Mouse (Mus musculus): ENCODE data around the gene Tmprss6. TPM values are rescaled to one million over a fixed set of nuclear protein-coding genes. Genes with fewer than 3 reads are reported as not detected.

Gene Tmprss6
- total RNA-seq (2021): not detected

DNA sequence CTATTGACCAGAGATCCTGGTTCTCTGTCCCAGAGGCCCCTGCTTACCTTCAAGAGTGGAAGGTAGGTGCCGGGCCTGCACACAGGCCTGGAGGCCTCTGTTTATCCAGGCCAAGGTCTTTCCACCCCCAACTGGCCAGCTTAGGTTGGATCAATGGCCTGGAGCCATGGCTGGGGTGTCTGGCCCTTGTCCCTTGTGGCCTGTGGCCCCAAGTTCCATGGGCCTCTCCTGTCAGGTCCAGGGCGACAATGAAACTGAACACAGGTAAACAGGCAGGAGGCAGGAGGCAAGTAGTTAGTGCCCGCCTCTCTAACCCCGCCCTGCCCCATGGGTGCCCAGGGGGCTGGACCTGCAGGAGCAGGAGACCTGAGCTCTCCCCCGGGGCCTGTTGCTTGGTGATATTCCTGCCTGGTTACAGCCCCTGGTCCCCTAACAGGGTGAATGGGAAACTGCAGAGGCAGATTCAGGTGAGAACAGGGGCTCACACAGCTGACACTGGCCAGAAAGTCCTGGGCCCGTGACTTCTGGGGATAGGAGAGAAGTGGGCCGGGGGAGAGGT, at the start of gene Tmprss6:
Tmprss6 (minus strand) TSS at position 256 of the 559 bp plus-strand sequence.
- DNase-seq (ENCODE audit: extremely low spot score in 1 of 2, low spot score in 2 of 2): no peak
- intact Hi-C loops (cut with DNase I): loop anchor here (5.0 kb wide), 1 partner anchor 34 kb away; no protein-coding TSS in a partner anchor

DNA sequence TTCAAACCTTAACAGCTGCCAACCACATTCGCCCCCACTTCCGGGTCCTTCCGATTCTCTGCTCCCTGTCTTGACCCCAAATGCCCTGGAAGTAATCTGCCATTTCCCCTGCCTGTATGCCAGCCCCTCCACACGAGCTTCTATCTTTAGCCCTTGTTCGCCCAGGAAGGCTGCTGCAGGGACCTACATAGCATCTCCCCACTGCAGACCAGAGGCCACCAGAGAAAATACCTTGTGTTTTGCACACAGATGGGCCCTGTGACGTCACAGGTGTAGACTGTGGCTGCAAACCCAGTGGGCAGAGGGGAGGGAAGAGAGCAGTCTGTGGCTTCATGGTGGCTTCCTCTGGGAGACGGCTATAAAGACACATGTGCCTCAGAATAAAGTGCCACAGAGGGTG, 49.8 kb upstream of the Tmprss6 start:
- DNase-seq (ENCODE audit: extremely low spot score in 1 of 2, low spot score in 2 of 2): no peak
- intact Hi-C loops (cut with DNase I): no loop called here

DNA sequence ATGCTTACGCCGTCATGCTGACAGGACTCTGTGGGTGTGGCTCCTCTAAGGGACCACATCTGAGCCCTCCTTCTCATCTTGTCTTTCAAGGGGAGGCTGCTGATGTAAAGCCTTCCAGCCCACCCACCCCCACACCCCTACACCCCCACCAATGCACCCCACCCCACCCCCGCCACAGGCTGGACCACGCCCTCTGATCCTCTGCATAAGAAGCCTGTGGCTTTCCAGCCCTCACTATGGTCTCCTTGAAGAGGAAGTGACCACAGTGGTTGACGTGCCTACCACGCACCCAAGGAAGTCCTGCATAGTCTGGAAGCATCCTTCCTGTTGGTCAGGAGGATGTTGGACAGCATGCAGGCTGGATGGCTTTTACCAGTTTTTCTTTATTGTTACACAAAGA, 47.3 kb upstream of the Tmprss6 start:
- intact Hi-C loops (cut with DNase I): no loop called here
- no peak for DNase-seq (ENCODE audit: extremely low spot score in 1 of 2, low spot score in 2 of 2)

DNA sequence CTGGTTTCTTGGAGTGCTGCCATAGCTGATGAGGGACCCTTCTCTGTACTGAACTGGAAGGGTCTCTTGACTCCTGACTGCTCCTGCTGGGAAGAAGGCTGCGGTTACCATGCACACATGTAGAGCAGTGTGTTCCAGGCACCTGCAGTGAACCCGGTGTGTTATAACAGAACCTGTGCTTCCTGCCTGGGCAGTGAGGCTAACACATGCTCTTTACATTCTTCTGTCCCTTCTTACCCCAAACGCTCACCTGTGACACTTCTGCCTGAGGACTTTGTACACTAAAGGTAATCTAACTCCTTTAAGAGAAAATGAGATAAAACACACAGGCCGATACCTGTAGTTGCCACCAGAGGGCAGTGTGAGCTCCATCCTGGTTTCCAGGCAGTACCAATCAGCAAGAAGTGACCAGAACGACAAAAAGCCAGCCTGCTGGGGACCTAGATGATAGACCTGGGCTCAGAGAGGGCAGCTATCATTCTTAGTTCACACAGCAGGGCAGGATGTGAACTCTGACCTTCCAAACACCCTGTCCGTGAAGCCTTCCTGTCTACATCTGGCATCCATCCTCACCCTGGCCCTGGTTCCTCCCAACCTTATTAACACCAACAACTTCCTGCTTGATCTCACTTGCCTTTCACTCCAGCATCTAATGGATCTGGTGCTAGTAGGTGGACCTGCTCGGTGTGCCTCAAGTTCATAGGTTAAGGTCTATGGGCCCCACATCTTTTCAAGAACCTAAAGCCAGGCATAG, 46.1 kb upstream of the Tmprss6 start:
- intact Hi-C loops (cut with DNase I): loop anchor here (5.0 kb wide), 1 partner anchor 68 kb away; no protein-coding TSS in a partner anchor

DNA sequence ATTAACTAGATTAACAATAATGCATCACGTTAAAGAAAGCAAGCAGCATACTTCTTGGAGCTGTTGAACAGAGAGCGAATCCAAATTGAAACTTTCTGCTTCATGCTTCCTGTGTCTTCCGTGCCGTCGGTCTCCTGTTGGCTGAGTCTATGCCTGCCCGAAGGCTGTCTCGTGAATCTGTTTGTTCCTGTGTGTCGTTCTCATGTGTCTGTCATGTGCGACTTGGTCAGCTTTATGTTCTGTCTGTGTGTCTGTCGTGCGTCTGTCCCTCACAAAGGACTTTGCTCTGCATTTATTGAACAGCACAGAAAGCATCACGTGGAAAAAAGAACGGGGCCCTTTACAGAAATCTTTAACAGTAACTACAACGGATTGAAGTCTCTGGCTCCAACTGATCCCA, 44.6 kb upstream of the Tmprss6 start:
- intact Hi-C loops (cut with DNase I): loop anchor here (5.0 kb wide), 1 partner anchor 69 kb away; no protein-coding TSS in a partner anchor
- no peak for DNase-seq (ENCODE audit: extremely low spot score in 1 of 2, low spot score in 2 of 2)

More for the DNA sequence above, 46.1 kb upstream of the Tmprss6 start:
- DNase-seq (ENCODE audit: extremely low spot score in 1 of 2, low spot score in 2 of 2): peak; percentile 73 to 74

DNA sequence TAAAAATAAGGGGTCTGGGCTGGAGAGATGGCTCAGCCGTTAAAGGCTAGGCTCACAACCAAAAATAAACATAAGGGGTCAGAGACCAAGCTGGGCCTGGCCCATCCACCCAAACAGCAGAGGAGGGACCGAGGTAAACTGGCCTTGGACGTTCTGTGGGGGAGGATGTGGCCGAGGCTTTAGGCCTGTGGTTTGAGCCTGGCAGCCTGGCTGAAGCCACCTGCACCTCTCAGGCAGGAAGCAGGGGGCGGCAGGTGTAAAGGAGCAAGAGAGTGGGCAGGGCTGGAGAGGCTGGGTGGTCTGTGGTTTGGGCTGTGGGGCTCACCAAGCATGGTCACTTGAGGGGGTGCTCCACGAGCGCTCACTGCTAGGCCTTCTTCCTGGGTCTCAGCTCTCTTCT, 43.5 kb upstream of the Tmprss6 start:
- intact Hi-C loops (cut with DNase I): loop anchor here (5.0 kb wide), 1 partner anchor 70 kb away; no protein-coding TSS in a partner anchor
- no peak for DNase-seq (ENCODE audit: extremely low spot score in 1 of 2, low spot score in 2 of 2)

DNA sequence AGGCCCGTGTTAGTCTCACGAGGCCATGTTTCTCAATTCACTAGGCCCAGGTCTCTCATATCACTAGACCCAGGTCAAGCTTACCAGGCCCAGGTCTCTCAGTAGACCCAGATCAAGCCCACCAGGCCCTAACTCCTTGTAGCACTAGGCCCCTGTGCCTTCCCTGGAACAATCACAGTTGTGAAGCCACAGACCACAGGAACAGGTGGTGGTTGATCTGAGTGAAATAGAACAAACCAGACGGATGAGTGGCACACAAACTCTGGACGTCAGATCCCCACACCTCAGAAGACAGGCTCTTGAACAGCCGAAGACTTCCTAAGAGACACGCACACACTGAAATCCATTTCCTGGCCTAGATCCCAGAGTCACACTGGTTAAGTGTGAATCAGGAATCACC, 42.3 kb upstream of the Tmprss6 start:
- DNase-seq (ENCODE audit: extremely low spot score in 1 of 2, low spot score in 2 of 2): no peak
- intact Hi-C loops (cut with DNase I): loop anchor here (5.0 kb wide), 1 partner anchor 72 kb away; no protein-coding TSS in a partner anchor

DNA sequence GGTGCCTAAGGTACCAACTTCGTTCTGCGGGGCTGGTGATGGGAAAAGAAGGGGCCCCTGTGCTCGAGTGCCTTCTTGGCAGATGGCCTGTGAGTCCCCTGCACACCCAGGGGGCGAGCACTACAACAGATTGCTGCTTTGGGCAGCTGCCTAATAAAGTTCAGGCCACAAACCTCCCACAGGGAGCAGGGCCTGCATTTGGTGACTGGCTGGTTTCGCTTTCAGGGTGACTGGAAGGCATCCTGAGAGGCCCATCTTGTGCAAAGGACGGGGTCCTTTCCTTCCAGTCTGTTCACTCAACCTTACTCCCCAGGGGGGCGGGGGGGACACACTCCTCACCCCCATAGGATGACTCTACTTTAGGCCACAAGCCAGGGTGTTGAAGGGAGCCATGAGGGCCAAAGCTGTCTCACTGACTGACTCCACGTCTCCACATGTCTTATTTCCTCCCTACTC, 41.7 kb upstream of the Tmprss6 start:
- intact Hi-C loops (cut with DNase I): loop anchor here (5.0 kb wide), 1 partner anchor 72 kb away; no protein-coding TSS in a partner anchor
- DNase-seq (ENCODE audit: extremely low spot score in 1 of 2, low spot score in 2 of 2): no peak

DNA sequence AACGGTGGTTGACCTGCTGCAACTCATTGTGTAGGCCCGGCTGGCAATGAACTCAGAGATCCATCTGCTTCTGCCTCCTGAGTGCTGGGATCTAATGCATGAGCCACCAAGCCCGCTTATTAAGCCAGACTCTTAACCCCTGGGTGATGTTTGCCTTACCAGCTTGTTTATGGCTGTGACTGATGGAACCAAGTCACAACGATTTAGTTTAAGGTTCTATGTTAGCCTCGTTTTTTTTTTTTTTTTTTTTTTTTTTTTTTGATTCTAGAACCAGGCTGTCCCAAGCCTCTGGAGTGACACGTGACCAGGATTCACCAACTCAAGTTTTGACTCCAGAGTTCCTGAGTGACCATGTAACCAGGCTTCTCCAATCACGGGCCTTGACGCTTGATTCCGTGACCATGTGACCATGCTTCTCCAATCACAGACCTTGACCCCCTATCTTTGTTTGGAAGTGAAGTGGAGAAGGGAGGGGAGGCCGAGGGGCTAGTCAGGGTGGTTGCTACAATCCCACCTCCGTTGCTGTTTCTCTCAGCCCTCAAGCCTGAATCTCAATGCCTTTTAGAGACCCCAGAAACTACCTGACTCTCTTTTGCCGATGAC, 41.0 kb upstream of the Tmprss6 start:
- intact Hi-C loops (cut with DNase I): no loop called here
- no peak for DNase-seq (ENCODE audit: extremely low spot score in 1 of 2, low spot score in 2 of 2)

DNA sequence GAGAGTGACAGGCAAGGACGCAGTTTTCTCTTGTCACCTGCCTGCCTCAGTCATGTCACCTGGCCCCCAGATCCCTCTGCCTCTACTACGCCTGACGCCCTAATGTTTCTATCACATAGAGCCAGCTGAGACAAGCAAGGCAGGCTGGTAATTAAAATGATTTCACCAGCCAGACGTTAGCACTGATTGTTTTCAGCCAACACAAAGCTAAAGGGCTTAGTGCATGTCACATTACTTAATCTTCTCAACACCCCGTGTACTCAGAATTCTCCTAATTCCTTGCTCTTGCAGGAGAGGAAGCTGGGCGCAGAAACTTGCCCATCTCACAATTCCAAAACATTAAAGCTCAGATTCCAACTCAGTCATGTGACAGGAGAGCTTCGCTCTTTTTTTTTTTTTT, 40.0 kb upstream of the Tmprss6 start:
- intact Hi-C loops (cut with DNase I): no loop called here

DNA sequence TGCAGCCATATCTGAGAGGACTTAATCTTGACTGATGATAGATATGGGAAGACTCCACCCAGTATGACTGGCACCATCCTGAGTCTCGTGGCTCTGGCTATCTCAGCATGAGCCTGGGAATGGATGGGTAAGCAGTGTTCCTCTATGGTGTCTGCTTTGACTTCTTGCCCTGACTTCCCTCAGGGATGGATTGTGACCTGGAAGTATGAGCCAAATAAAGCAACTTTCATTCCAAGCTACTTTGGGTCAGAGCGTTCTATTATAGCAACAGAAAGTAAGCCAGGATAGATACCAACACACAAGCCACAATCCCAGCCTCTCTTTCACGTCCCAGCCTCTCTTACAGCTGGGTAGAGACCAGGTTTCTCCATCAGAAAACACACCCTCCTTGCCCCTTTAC, 37.1 kb upstream of the Tmprss6 start:
- no peak for DNase-seq (ENCODE audit: extremely low spot score in 1 of 2, low spot score in 2 of 2)
- intact Hi-C loops (cut with DNase I): no loop called here

More for the DNA sequence above, 40.0 kb upstream of the Tmprss6 start:
- no peak for DNase-seq (ENCODE audit: extremely low spot score in 1 of 2, low spot score in 2 of 2)

DNA sequence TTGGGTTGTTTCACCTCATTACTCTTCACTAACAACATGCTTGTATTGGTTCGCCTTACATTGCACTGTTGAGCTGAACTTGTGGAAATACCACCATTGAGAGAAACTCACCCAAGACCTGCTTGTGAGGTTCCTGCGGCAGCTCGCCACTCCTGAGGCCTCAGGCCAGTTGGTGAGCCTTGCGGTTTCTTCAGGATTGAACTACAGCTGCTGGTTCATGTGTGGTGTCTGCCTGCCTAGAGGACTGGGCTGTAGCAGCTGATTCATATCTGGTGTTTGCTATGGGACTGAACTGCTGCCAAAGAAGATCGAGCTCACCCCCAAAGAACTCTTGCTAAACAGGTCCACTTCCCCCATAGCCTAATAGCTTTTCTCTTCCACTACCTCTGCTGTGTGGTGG, 36.4 kb upstream of the Tmprss6 start:
- intact Hi-C loops (cut with DNase I): loop anchor here (5.0 kb wide), 1 partner anchor 38 kb away; the partner anchor contains the start of gene Tmprss6
- DNase-seq (ENCODE audit: extremely low spot score in 1 of 2, low spot score in 2 of 2): no peak

DNA sequence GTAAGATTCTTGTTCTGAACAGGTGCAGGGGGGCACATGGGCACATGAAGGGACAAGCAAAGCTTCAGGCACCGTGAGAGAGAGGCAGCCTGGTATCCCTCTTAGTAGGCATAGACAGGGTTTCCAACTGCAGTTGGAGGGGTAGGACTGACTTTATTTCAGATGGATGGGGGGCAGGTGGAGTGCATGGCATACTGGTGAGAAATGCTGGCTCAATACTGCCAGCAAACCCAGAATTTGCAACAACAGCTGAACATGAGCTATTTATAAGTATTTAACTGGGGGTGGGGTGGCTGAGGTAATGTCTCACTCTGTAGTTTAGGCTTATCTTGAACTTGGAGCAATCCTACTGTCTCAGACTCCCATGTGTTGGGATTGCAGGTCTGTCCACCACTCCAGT, 35.6 kb upstream of the Tmprss6 start:
- no peak for DNase-seq (ENCODE audit: extremely low spot score in 1 of 2, low spot score in 2 of 2)
- intact Hi-C loops (cut with DNase I): loop anchor here (5.0 kb wide), 1 partner anchor 37 kb away; the partner anchor contains the start of gene Tmprss6

DNA sequence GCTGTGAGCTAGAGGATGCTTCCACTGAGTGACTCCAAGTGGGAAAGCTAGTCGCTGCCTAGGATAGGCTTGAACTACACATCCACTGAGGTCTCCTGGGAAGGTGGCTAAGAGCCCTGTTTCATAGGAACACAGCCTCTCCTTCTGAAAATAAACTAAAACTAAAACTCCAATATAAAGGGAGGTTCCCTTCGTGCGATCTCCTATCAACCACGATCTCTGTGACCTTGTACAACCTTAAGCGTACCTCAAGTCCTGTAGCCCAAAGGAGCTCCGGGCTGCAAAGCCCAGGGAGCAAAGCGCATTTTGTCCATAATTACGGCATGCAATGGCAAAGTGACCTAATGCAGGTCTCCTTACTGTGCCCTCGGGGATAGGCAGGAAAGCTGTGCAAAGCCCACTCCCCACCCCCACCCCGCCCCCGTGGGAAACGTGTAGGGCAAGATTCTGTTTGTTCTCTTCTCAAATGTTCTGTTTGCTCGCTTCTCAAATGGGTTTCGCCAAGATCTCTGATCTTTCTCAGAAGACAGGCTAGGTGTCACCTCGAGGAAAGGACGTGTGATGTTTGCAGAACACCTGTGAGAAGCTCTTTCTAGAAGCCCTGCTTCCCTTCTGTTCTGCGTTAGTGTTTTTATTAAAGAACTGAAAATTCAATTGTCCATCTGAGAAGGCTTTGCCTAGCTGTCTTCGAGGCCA, 34.2 kb upstream of the Tmprss6 start:
- intact Hi-C loops (cut with DNase I): loop anchor here (5.0 kb wide), 1 partner anchor 35 kb away; the partner anchor contains the start of gene Tmprss6
- no peak for DNase-seq (ENCODE audit: extremely low spot score in 1 of 2, low spot score in 2 of 2)

DNA sequence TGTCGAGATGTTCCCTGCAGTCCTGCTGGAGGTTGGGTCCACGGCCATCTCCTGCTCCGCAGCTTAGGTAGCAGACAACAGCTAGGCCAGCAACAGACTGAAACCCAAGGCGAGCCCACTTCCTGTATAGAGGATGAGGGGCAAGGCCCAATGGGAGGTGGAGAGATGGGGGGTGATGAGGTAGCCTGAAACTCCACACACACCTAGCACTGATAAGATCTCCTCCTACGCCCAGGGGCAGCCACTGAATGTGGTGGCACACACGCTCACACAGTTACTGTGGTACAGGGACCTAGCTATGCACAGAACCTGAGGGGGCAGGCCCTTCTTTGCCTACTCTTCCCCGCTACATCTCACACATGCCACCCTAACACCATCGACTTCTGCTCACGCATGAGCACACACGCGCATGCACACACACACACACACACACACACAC, 26.6 kb upstream of the Tmprss6 start, which contains the start of gene Il2rb:
Il2rb (minus strand) TSS at position 304 of the 439 bp plus-strand sequence.
- intact Hi-C loops (cut with DNase I): no loop called here
- no peak for DNase-seq (ENCODE audit: extremely low spot score in 1 of 2, low spot score in 2 of 2)

DNA sequence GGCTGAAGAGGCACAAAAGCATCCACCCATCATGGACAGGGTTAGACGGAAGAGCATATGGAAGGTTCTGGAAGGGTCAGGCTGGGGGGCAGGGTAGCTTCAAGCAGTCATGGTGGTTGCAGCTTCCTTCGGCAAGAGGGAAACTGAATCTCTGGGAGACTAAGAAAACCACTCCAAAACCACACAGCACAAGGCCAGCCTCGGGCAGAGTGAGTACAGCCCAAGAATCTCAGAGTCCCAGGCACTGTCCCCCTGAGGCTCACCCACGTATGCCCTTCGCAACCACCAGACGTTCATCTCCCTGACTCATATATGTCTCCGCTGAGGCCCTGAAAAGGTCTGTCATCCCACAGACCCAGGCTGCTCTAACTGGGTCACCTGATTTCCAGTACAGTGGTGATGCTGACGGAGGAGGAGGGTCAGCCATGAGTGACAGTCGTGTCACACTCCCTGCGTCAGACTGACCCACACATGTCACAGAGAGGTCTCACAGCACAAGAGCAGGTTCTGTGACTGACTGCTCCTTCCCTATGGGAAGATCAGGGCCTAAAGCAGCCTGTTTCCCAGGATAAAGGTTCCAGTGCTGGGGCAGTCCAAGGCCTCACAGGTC, 25.1 kb upstream of the Tmprss6 start:
- intact Hi-C loops (cut with DNase I): no loop called here

DNA sequence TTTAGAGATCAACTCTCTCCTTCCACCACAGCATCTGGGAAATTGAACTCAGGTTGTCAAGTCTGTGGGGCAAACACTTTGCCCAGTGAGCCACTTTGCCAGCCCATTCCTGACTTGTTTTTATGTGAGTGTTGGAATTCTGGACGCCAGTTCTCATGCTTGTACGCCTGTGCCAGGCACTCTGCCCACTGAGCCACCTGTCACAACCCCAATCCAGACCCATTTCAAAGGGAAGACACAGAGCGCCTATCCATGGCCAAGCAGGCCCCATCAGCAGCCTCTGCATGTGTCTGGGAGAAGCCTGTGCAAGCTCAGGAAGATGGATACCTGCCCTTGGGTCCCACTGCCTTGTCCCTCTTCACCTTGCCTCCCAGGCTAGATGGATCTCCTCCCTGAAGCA, 22.9 kb upstream of the Tmprss6 start:
- DNase-seq (ENCODE audit: extremely low spot score in 1 of 2, low spot score in 2 of 2): no peak
- intact Hi-C loops (cut with DNase I): no loop called here

More for the DNA sequence above, 25.1 kb upstream of the Tmprss6 start:
- no peak for DNase-seq (ENCODE audit: extremely low spot score in 1 of 2, low spot score in 2 of 2)

DNA sequence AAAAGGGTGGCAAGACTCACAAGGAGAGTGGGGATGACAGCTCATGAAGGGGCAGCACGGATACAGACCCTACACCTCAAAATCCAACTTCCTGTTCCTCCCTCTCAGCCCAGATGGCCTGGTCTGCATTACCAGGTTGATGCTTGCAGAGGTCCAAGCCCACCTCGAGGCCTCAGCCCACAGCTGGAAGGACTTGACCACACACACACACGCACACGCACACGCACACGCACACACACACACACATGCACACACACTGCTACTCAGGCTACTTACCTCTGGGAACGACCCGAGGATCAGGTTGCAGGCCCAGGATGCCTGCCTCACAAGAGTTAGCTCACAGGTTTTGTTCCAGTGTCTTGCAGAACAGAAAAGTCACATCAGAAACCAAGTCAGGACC, 21.5 kb upstream of the Tmprss6 start:
- intact Hi-C loops (cut with DNase I): no loop called here
- DNase-seq (ENCODE audit: extremely low spot score in 1 of 2, low spot score in 2 of 2): no peak
